Mouse (Mus musculus) ES-Bruce4 (cell line): ENCODE measurements around the gene 1520401A03Rik. TPM values are rescaled to one million over a fixed set of nuclear protein-coding genes. Genes with fewer than 3 reads are reported as not detected.

Experiments
- H3K27ac ChIP-seq: 2 replicates; pipeline ENCODE4 v1.5.1; 2012; ENCODE audit warnings: low read length, inconsistent platforms; ENCODE audit not compliant: insufficient read depth
- H3K27me3 ChIP-seq: 2 replicates; pipeline ENCODE4 v1.6.1; 2012; ENCODE audit warnings: mild to moderate bottlenecking, low read length, inconsistent platforms; ENCODE audit not compliant: control insufficient read depth, poor library complexity, insufficient read depth, severe bottlenecking
- H3K36me3 ChIP-seq: 2 replicates; pipeline ENCODE4 v1.6.1; 2012; ENCODE audit warnings: inconsistent platforms, mild to moderate bottlenecking, low read length, moderate library complexity; ENCODE audit not compliant: control insufficient read depth, poor library complexity, insufficient read depth, severe bottlenecking
- H3K4me1 ChIP-seq: one replicate; pipeline ENCODE4 v1.8.1; 2011; ENCODE audit warnings: low read length; ENCODE audit not compliant: control insufficient read depth, insufficient read depth
- H3K4me3 ChIP-seq: 2 replicates; pipeline ENCODE4 v1.5.1; 2011; ENCODE audit warnings: low read depth, mild to moderate bottlenecking, low read length
- H3K9ac ChIP-seq: 2 replicates; pipeline ENCODE4 v1.6.1; 2012; ENCODE audit warnings: low read depth, mild to moderate bottlenecking, inconsistent platforms; ENCODE audit not compliant: poor library complexity, severe bottlenecking
- H3K9me3 ChIP-seq: replicated peaks from 2 replicates; pipeline ENCODE4 v1.6.1; 2012; ENCODE audit warnings: mild to moderate bottlenecking, low read length, inconsistent platforms; ENCODE audit not compliant: control insufficient read depth, poor library complexity, insufficient read depth, severe bottlenecking
- CTCF ChIP-seq: IDR thresholded peaks from one replicate; pipeline ENCODE4 v1.8.1; 2011; ENCODE audit warnings: low read depth, low read length
- EP300 ChIP-seq: IDR thresholded peaks from 2 replicates; pipeline ENCODE4 v1.6.1; 2011; ENCODE audit warnings: low read depth, low read length; ENCODE audit not compliant: insufficient read depth
- POLR2A ChIP-seq: IDR thresholded peaks from one replicate; pipeline ENCODE4 v1.8.1; 2011; ENCODE audit warnings: low read length; ENCODE audit not compliant: insufficient read depth
- polyA plus RNA-seq: library from polyadenylated mRNA; stranded (reverse); fragments of >200 nt; gene quantifications from 2 replicates; pipeline ENCODE4 v1.2.4, GENCODE M21; 2011; ENCODE audit warnings: low read depth; ENCODE audit not compliant: missing spikeins, insufficient read depth, insufficient read length

Gene 1520401A03Rik
- polyA plus RNA-seq, 1 experiment: 4.1 TPM

DNA sequence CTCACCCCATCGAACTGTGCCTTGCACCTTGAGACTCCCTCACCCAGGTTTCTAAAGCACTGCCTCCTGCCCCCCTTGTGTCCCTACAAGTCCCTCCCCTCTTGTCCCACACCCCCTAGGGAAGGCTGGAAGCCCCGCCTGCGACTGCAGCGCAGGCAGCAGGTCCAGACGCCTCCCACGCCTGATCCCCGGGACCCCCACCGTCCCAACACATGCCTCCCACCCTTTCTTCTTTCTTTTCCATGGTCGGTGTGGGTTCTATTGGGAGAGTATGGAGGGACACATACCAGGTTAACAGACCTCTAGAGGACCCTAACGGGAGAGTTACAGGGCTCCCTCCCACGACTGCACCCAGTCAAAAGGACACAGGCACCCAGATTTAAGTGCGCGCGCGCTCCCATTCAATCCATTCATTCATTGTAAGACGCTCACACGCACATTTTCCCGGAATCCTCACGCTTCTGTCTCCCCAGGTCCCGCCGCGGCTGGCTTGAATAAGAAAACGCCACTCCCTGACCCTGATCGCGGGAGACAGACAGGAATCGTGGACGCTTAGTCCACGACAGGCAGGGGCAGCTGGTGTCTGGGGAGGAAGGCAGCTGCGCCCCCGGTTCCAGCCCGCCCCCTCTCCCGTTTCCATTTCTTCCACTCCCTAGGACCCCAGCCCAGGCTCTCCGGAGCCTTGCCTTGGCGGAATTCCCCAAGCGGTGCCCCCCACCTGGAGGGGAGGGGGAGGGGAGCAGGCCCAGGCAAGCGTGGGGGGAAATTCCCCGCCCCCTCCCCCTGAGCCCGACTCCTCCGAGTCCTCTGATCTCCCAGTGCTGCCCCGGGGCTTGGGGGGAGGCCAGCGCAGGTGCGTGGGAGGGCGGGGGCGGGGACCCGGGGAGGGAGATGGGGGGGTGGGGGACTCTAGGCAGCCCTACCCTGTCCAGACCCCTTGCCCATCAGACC, 23.0 kb upstream of the 1520401A03Rik start, which contains the start of gene Kremen2:
Kremen2 (minus strand) TSS at position 533 of the 951 bp plus-strand sequence.
- peak within 1 kb of the TSS; percentile 47 for H3K9ac ChIP-seq
- no peaks in the 10 kb centered on the region; the same call in 1 of the 2 replicates for H3K27me3 ChIP-seq
- no peaks in the 10 kb centered on the region for H3K4me1 ChIP-seq
- peak within 1 kb of the TSS; percentile 60 for H3K4me3 ChIP-seq
- TF ChIP-seq POLR2A: no peak
- no peak for TF ChIP-seq EP300
- TF ChIP-seq CTCF: no peak
- H3K27ac ChIP-seq: no peak within 1 kb of the TSS
- no peaks in the 10 kb centered on the region for H3K9me3 ChIP-seq
- no peaks in the 10 kb centered on the region for H3K36me3 ChIP-seq

DNA sequence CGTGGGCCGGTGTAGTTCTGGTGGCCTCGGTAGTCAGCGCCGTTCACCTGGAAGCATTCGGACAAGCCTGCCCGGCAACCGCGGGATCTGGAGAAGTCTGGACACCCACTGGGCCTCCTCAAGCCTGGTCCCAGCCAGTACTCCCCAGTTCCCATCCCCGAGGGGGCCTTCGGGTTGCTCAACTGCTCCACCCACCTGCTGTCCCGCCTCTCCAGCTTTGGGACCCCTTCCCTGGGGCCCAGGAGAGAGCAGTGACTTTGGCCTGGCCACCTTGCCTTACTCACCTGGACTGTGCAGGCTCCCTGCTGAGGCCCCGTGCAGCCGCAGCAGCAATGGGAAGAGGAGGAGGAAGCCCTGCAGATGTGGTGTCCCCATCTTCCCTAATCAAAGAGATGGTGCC, 22.1 kb upstream of the 1520401A03Rik start:
- Histone ChIP-seq H3K4me3 (peak overlapping the region; percentile 58), H3K9ac (no peak overlapping the region), H3K27ac (no peak overlapping the region), H3K9me3 (no peaks in the 10 kb centered on the region), H3K36me3 (no peaks in the 10 kb centered on the region), H3K4me1 (no peaks in the 10 kb centered on the region), H3K27me3 (no peaks in the 10 kb centered on the region; the same call in 1 of the 2 replicates)
- TF ChIP-seq POLR2A (no peak), CTCF (no peak), EP300 (no peak)

DNA sequence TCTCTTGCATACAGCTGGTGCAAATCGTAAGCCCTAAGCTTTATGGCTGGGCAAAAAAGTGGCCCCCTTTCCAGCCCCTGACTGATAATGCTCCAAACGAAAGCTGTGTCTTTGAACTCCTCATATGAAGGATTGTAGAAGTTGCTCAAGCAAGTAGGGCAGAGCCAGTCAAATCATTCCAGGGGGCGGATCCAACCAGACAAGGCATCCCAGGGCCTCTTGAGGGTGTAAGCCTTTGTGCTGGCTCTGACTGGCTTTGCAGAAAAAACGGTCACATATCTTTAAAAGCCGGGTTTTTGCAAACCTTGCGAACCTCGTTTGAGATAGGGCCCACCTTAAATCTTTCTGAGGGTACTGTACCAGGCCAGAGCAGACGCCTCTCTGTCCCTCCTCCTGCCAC, 21.5 kb upstream of the 1520401A03Rik start:
- Histone ChIP-seq H3K4me3 (no peak overlapping the region), H3K36me3 (no peaks in the 10 kb centered on the region), H3K9ac (no peak overlapping the region), H3K27me3 (no peaks in the 10 kb centered on the region; the same call in 1 of the 2 replicates), H3K4me1 (no peaks in the 10 kb centered on the region), H3K9me3 (no peaks in the 10 kb centered on the region), H3K27ac (no peak overlapping the region)
- TF ChIP-seq EP300 (no peak), POLR2A (no peak), CTCF (no peak)

DNA sequence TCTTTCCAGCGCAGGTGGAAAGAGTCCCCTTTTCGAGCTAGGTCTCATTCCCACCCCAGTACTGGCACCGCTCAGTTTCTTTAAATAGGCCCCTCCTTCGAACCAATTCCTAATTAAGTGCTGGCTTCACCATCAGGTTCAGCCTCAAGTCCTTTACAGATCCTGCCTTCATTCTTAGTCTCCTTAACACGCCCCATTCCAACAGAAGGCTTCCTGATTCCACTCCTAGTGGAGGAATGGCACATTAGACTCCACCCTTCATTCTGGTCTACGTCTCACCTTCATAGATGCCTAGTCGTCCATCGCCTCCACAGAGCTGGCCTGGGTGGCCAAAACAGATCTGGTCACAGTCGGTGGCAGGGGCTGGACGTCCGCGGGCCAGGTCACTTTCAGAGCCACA, 20.4 kb upstream of the 1520401A03Rik start:
- no peaks in the 10 kb centered on the region for H3K4me1 ChIP-seq

DNA sequence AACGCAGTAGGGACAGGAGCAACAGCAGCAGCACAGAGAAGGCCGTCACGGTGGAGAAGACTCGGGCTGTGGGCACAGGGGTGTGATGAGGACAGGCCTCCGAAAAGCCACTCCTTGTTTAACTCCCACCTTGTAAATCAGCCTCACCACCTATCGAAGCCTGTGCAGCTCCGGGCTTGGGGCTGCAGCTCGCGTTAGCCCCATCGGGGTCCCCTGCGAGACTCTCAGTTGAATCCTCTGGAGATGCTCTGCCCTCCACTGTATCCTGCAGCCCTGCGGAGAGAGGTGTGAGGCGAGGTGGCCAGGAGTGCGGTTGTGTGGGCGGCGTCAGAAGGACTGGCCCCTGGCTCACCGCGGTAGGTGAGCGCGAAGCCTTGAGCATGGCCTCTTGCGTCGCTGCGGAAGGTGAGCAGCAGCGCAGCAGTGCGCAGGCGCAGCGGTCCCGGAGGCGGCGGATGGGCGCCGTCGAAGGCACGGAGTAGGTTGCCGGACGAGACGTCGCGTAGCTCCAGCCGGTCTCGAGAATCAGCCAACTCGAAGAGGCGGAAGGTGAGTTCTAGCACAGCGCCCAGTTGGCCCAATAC, 19.7 kb upstream of the 1520401A03Rik start:
- Histone ChIP-seq H3K27ac (no peak overlapping the region), H3K4me3 (peak overlapping the region; percentile 33), H3K36me3 (no peaks in the 10 kb centered on the region), H3K27me3 (no peaks in the 10 kb centered on the region; the same call in 1 of the 2 replicates), H3K9me3 (no peaks in the 10 kb centered on the region), H3K9ac (peak overlapping the region; percentile 17; the same call in 1 of the 2 replicates), H3K4me1 (no peaks in the 10 kb centered on the region)
- no peak for TF ChIP-seq EP300
- no peak for TF ChIP-seq CTCF
- TF ChIP-seq POLR2A: no peak

More for the DNA sequence above, 20.4 kb upstream of the 1520401A03Rik start:
- Histone ChIP-seq H3K36me3 (no peaks in the 10 kb centered on the region), H3K9me3 (no peaks in the 10 kb centered on the region), H3K27ac (no peak overlapping the region), H3K27me3 (no peaks in the 10 kb centered on the region; the same call in 1 of the 2 replicates), H3K4me3 (0 out of 2 replicates have a peak overlapping the region, but pooled peaks have one; percentile 31), H3K9ac (no peak overlapping the region)
- no peak for TF ChIP-seq CTCF
- TF ChIP-seq EP300: no peak
- TF ChIP-seq POLR2A: no peak
